Mouse (Mus musculus) mammary gland, adult 2 months (tissue): ENCODE results near the gene Itprid2. TPM values are rescaled to one million over a fixed set of nuclear protein-coding genes. Genes with fewer than 3 reads are reported as not detected.

Source experiments
- polyA plus RNA-seq: library from polyadenylated mRNA; depleted of rRNA; stranded (reverse); fragments of >200 nt; gene quantifications from 2 replicates; pipeline ENCODE4 v1.2.3, GENCODE M21; 2012; ENCODE audit warnings: low replicate concordance; rRNA removed

Itprid2 gene
- polyA plus RNA-seq: 5.5 TPM in 2 replicates

DNA sequence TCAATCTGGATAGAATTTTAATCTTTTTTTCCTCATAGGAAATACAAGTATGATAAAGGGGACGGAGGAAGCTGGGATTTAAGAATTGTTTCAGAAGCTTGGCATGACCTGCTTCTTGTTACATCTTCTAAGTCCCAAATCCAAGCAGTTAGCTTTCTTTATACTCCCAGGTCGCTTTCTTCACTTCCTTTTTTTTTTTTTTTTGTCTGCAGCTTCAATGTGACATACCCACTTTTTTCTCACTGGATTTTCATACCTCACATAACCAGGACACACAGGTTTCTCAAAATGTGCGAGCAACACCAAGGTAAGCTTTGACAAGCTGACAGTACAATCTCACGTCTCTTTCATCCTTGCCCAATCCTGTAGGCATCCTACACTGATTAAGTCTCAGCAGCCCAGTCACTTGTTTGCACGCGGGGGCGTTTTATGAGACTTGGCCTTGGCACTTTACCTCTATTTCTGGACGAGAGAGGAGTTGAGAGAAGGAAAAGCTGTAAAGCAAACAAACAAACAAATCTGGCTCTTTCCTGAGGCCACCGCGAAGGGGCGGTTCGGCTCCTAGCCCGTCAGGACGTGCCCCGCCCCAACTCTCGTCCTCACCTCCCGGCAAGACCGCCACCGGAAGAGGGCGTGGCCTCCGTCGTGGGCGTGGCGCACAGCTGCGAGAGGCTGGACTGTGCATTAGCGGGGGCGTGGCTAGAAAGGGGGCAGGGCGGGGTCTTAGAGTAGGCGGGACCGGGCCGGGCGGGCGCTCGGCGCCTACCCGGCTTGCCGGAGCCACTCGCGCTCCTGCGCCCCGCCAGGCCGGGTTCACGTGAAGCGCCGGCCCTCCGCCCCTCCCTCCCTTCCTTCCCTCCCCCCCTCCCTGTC, at the start of gene Itprid2:
TSS of gene Itprid2 (plus strand) at position 825 of the 873 bp plus-strand sequence.

GRCm38 (mm10) chr2:79707575-79707974, 72.4 kb downstream of the Itprid2 start, which contains the start of gene Ppp1r1c:
Gene Ppp1r1c, plus strand, starts transcription at chr2:79707780.

Other genes starting within 250 kb of the Itprid2 start
- gene Neurod1, start 178.6 kb upstream of the Itprid2 start, polyA plus RNA-seq: not detected in 2 replicates
- 0.60 and 1.5 TPM in 2 replicates for gene Cerkl, start 178.6 kb upstream of the Itprid2 start, polyA plus RNA-seq
- not detected in 2 replicates for gene Ppp1r1c, start 72.4 kb downstream of the Itprid2 start, polyA plus RNA-seq